Mouse (Mus musculus): ENCODE measurements around the gene Slc23a4. TPM values are rescaled to one million over a fixed set of nuclear protein-coding genes. Genes with fewer than 3 reads are reported as not detected.

Slc23a4 gene
- total and polyA plus RNA-seq, 3 experiments = 6.2 to 10.2 TPM; not detected in 1

DNA sequence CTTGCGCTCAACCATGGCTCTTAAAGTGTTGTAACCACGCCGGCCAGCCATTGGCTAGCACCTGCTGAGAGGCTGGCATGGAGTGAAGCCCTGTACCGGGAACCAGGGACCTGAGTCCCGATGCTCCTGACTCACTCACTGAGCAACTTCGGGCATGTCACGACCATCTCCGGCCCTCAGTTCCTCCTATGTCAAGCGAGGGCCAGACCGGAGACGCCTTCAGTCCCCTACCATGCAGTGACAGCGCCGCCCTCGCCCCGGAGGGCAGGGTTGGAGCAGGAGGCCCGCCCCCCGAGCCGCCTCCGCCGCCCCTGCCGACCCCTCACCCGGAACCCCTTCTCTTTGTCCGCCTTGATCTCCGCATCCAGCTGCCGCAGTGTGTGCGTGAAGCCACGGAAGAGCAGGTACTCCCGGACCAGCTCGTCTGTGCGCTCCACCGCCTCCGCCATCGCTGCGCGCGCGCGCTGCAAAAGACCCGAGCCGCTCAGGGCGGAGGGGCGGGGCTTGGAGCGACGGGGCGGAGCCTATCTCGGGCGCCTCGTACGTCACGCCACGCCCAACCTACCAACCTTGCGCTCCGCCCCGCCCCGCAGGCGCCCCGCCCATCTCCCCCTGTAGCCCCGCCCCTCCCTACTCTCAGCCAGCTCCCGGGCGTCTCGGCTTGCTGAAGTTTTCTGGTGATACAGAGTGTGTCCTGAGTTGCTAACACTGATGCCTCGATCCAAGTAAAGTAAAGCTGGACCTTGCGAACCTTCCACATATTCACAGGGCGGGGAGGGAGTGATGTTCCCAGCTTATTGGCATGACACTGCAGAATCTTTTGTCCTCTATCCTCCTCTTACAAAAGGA lies 77.6 kb downstream of the Slc23a4 start, which contains the start of gene Wdr91:
Wdr91 (minus strand) TSS at position 506 of the 849 bp plus-strand sequence.
- Histone ChIP-seq H3K36me3 (ENCODE audit: control insufficient read depth in 1 of 2, insufficient read depth in 2 of 2, low read length in 2 of 2) (peaks cover 0 to 30% of the 10 kb centered on the region in 2 experiments; a peak in 2 of 4 replicates), H3K9ac (ENCODE audit: control insufficient read depth, low read depth, low read length, poor library complexity, severe bottlenecking) (peak within 1 kb of the TSS; percentile 73), H3K27ac (ENCODE audit: control insufficient read depth, low read depth, low read length) (peak within 1 kb of the TSS; percentile 51; the same call in 1 of the 2 replicates), H3K79me2 (ENCODE audit: control insufficient read depth, insufficient read depth, low read length, poor library complexity) (peaks cover 2% of the 10 kb centered on the region; the same call in 1 of the 2 replicates), H3K4me3 (ENCODE audit: control insufficient read depth in 1 of 2, insufficient read depth in 1 of 2, low read depth in 2 of 2, low read length in 2 of 2) (peak within 1 kb of the TSS; percentile 81 to 91), H3K9me3 (replicated peaks; ENCODE audit: insufficient read depth, low read length) (no peaks in the 10 kb centered on the region), H3K27me3 (ENCODE audit: control insufficient read depth in 1 of 2, insufficient read depth in 2 of 2, low read length in 2 of 2) (no peaks in the 10 kb centered on the region), H3K4me1 (ENCODE audit: control insufficient read depth in 1 of 2, insufficient read depth in 2 of 2, low read length in 2 of 2) (peaks cover 5 to 26% of the 10 kb centered on the region in 2 experiments; a peak in 3 of 4 replicates)
- TF ChIP-seq HCFC1 (IDR thresholded peaks at IDR 0.05; ENCODE audit: low read depth, low read length) = peak; percentile 51; the same call in 1 of the 2 replicates
- peak in 2 of 3 experiments; percentile 29 to 53; a peak in 4 of 6 replicates for TF ChIP-seq CTCF (IDR thresholded peaks at IDR 0.05 in 2 of 3, conservative IDR thresholded peaks at IDR 0.05 in 1 of 3; ENCODE audit: control insufficient read depth in 1 of 3, insufficient read depth in 1 of 3, low read depth in 2 of 3, low read length in 3 of 3, poor library complexity in 1 of 3, severe bottlenecking in 1 of 3)
- TF ChIP-seq CHD1 (IDR thresholded peaks at IDR 0.05; ENCODE audit: low read depth, low read length) = no peak
- no peak for TF ChIP-seq ETS1 (IDR thresholded peaks at IDR 0.05; ENCODE audit: low read depth, low read length)
- no peak for TF ChIP-seq POLR2AphosphoS5 (IDR thresholded peaks at IDR 0.05; ENCODE audit: borderline replicate concordance, low read depth, low read length)
- TF ChIP-seq POLR2A (IDR thresholded peaks at IDR 0.05; ENCODE audit: control insufficient read depth in 1 of 2, insufficient read depth in 1 of 2, low read depth in 1 of 2, low read length in 2 of 2, poor library complexity in 1 of 2) = peak; percentile 63 to 85; a peak in 3 of 4 replicates
- peak; percentile 46; the same call in 1 of the 2 replicates for TF ChIP-seq MXI1 (IDR thresholded peaks at IDR 0.05; ENCODE audit: low read depth, low read length)
- TF ChIP-seq NELFE (IDR thresholded peaks at IDR 0.05; ENCODE audit: low read depth, low read length) = peak; percentile 74
- peak; percentile 65 for TF ChIP-seq NRF1 (IDR thresholded peaks at IDR 0.05; ENCODE audit: insufficient read depth, low read depth, low read length, poor library complexity, severe bottlenecking)
- TF ChIP-seq TBP (IDR thresholded peaks at IDR 0.05; ENCODE audit: low read depth, low read length) = 0 out of 2 replicates have a peak, but pooled peaks have one; percentile 21
- no peak for TF ChIP-seq MAX (IDR thresholded peaks at IDR 0.05; ENCODE audit: low read length)
- DNase-seq (ENCODE audit: low read depth, low spot score) = peak; percentile 93

DNA sequence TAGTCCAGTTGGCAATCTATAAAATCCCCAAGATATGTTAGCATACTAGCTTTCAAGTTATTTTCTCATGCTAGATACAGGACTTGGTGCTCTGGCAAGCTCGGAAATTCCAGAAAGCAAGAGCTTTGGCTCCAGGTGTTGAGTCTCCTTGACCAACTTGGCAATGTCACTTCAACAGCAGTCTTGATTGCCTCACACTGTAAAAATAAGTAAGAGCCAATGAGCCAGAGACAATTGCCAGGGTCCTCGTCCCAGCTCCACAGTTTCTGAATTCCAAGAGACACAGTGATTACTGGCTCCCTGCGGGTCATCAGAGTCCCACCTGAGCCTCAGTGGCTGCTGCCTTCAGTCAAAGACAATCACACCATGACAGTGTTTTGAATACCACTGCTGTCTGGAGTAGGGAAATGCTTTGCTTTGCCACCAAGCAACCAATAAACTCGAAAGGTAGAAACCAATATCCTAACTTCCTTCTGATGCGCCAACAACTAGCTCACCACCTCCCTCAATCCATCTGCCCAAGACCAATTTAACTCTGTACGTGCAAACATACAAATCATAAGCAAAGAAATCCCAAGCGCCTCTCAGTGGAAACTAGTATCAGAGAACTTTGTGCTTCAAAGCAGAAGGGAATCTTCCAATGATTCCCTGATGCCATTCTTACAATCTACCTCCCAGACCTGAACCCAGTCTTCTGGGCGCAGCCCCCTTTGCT lies 78.4 kb downstream of the Slc23a4 start:
- Histone ChIP-seq H3K9me3 (replicated peaks; ENCODE audit: insufficient read depth, low read length) (no peaks in the 10 kb centered on the region), H3K4me1 (ENCODE audit: control insufficient read depth in 1 of 2, insufficient read depth in 2 of 2, low read length in 2 of 2) (peaks cover 5 to 26% of the 10 kb centered on the region in 2 experiments; a peak in 3 of 4 replicates), H3K4me3 (ENCODE audit: control insufficient read depth in 1 of 2, insufficient read depth in 1 of 2, low read depth in 2 of 2, low read length in 2 of 2) (peak overlapping the region; percentile 81 to 86), H3K9ac (ENCODE audit: control insufficient read depth, low read depth, low read length, poor library complexity, severe bottlenecking) (peak overlapping the region; percentile 73), H3K27ac (ENCODE audit: control insufficient read depth, low read depth, low read length) (no peak overlapping the region), H3K36me3 (ENCODE audit: control insufficient read depth in 1 of 2, insufficient read depth in 2 of 2, low read length in 2 of 2) (peaks cover 0 to 30% of the 10 kb centered on the region in 2 experiments; a peak in 2 of 4 replicates), H3K27me3 (ENCODE audit: control insufficient read depth in 1 of 2, insufficient read depth in 2 of 2, low read length in 2 of 2) (no peaks in the 10 kb centered on the region), H3K79me2 (ENCODE audit: control insufficient read depth, insufficient read depth, low read length, poor library complexity) (peaks cover 2% of the 10 kb centered on the region; the same call in 1 of the 2 replicates)
- TF ChIP-seq USF2 (IDR thresholded peaks at IDR 0.05; ENCODE audit: borderline replicate concordance in 1 of 2, insufficient read depth in 1 of 2, low read depth in 1 of 2, low read length in 2 of 2) (no peak), RAD21 (IDR thresholded peaks at IDR 0.05; ENCODE audit: low read depth, low read length) (no peak), UBTF (IDR thresholded peaks at IDR 0.05; ENCODE audit: borderline replicate concordance, insufficient read depth, low read depth, low read length) (no peak), ZC3H11A (IDR thresholded peaks at IDR 0.05; ENCODE audit: low read depth, low read length) (no peak), ZKSCAN1 (IDR thresholded peaks at IDR 0.05; ENCODE audit: low read depth, low read length) (no peak), ZMIZ1 (IDR thresholded peaks at IDR 0.05; ENCODE audit: low read depth, low read length) (no peak), SIN3A (IDR thresholded peaks at IDR 0.05; ENCODE audit: low read length) (no peak), RCOR1 (IDR thresholded peaks at IDR 0.05; ENCODE audit: low read depth, low read length) (no peak), JUND (IDR thresholded peaks at IDR 0.05; ENCODE audit: low read depth, low read length) (no peak), E2F4 (IDR thresholded peaks at IDR 0.05; ENCODE audit: borderline replicate concordance, low read depth, low read length) (no peak), USF1 (IDR thresholded peaks at IDR 0.05; ENCODE audit: low read depth, low read length) (no peak), MEF2A (IDR thresholded peaks at IDR 0.05; ENCODE audit: extremely low read depth, insufficient replicate concordance, low read depth, low read length, poor library complexity, severe bottlenecking) (no peak), POLR2A (IDR thresholded peaks at IDR 0.05; ENCODE audit: control insufficient read depth in 1 of 2, insufficient read depth in 1 of 2, low read depth in 1 of 2, low read length in 2 of 2, poor library complexity in 1 of 2) (no peak), POLR2AphosphoS5 (IDR thresholded peaks at IDR 0.05; ENCODE audit: borderline replicate concordance, low read depth, low read length) (no peak), GATA1 (IDR thresholded peaks at IDR 0.05; ENCODE audit: low read depth, low read length) (no peak), BHLHE40 (IDR thresholded peaks at IDR 0.05; ENCODE audit: borderline replicate concordance, low read depth, low read length) (no peak), GABPA (IDR thresholded peaks at IDR 0.05; ENCODE audit: low read depth, low read length) (no peak)
- DNase-seq (ENCODE audit: low read depth, low spot score) = no peak
